Mouse (Mus musculus) adrenal gland, postnatal 4 days (tissue): Measurements from ENCODE around the gene Stxbp1. TPM values are rescaled to one million over a fixed set of nuclear protein-coding genes. Genes with fewer than 3 reads are reported as not detected.
A peak's percentile ranks its signal among the peaks of the same experiment; 100 is the strongest.

ENCODE experiments used
- DNase-seq, 2 experiments: peaks; one replicate each; pipeline ENCODE4 v3.0.0; 2021 to 2022; ENCODE audit warnings: low spot score in 2 of 2, mixed read lengths in 2 of 2
- long read RNA-seq, 2 experiments: library from polyadenylated mRNA; stranded (forward); transcript quantifications; one replicate each; pipeline ENCODE4 v2.0.0; 2021
- total RNA-seq, 2 experiments: library from RNA; stranded (reverse); gene quantifications; 2 replicates each; pipeline ENCODE4 v1.2.3; 2021

Gene Stxbp1
- 10 to 100 TPM; 42.5 to 48.7 TPM for total RNA-seq
- long read RNA-seq, experiment 1, transcript Stxbp1-201 (19 exons, 3,892 nt): major isoform, 13 of 27 reads
- long read RNA-seq, experiment 1, partial matches to known transcripts: 4 of 27 reads
- long read RNA-seq, experiment 1, other reads (novel, unspliced or antisense): 8 of 27 reads
- long read RNA-seq, experiment 2, transcript Stxbp1-201 (19 exons, 3,892 nt): major isoform, 11 of 25 reads
- long read RNA-seq, experiment 2, partial matches to known transcripts: 7 of 25 reads
- long read RNA-seq, experiment 2, other reads (novel, unspliced or antisense): 7 of 25 reads

DNA sequence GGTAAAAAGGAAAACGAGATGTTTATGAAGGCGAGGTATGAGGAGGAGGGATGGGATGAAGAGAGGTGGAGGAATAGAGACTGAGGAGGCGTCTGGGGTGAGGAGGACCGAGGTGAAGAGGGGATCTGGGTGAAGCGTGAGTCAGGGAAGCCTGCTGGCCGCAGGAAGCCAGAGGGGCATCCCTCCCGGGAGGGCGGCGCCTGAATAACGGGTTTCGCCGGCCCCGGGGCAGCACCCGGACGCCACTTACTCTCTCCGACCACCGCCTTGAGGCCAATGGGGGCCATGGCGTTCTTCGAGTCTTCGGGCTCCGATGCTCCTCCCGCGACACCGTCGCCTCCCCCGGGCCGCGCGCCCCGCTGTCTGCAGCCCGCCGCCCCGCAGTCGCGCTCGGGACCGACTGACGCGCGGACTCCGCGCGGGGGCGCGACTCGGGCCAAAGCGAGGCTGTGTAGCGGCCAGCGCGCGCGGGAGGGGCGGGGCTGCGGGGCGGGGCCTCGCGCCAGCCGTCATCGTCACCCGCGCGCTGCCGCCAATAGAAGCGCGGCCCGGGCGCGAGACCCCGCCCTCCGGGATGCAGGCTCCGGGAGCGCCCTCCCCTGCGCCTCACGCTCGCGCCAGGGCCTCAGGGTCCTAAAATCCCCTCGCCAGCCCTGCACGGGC, at the start of gene Stxbp1:
Gene Stxbp1 (minus strand): TSS at position 441 of the 663 bp plus-strand sequence.
- DNase-seq: peak; percentile 80 to 88

DNA sequence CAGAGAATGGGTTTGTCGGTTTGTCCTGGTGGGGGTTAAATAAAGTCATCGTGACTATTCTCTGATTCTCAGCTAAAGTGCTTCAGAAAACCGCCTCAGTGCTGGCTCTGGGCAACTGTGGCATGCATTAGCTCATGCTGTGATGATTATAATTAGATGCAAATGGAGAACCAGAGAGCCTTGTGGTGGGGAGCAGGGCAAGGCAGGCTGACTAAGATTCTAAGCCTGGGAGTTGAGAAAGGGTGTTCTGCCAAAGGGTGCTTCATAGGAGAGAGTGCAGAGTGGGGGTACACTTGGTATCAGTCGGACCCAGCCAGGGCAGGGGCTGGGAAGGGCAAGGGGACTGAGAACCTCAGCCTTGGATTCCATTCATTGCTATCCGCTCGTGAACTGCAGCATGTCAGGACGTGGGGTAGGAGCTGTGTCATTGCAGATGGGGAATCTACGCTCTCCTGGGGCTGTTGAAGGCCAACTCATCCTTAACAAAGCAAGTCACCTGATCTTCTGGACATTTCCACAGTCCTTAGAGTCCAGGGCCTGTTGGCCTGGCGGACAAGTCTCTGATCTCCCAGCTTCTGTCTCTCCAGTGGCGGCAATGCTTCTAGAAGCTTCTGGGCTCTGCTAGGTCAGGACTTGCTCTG, 49.6 kb upstream of the Stxbp1 start:
- DNase-seq: no peak

DNA sequence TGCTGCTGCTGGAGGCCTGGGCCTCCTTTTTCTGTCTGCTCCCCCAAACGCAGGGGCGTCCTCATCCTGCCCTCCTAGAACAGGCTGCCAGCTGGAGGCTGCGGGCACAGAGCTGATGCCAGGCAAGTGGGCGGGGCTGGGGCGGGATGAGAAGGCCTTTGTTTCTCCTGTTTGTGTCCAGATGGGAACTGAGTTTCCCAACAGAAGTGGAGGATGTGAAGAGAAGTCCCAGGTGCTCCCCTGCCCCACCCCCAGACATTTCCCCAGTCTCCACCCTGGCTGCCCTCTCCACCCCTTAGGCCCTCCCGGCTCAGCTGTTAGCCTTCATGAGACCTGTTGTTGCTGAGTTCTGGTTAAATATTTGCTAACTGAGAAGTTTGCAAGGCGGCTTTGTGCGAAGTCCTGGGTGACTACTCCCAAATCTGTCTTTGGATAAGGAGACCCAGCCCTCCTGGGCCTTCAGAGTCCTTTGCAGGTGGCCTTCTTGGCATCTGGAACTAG, 48.6 kb upstream of the Stxbp1 start:
- no peak for DNase-seq

DNA sequence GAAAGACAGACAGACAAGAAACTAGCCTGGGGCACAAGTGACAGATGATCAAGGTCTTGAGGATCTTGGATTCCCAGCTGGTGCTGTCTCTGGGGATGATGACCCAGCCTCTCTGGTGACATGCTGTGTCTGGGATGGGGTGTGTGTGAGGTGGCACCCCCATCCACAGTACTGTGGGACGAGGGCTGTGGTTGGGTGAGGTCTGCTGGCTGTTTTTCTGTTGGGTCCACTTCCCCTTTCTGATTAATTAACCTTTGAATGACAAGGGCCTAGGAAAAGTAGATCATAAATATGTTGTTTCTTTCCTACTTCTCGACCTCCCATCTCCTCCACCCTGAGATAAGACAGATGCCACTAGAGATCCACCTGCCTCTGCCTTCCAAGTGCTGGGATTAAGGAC, 47.1 kb upstream of the Stxbp1 start:
- DNase-seq: no peak

DNA sequence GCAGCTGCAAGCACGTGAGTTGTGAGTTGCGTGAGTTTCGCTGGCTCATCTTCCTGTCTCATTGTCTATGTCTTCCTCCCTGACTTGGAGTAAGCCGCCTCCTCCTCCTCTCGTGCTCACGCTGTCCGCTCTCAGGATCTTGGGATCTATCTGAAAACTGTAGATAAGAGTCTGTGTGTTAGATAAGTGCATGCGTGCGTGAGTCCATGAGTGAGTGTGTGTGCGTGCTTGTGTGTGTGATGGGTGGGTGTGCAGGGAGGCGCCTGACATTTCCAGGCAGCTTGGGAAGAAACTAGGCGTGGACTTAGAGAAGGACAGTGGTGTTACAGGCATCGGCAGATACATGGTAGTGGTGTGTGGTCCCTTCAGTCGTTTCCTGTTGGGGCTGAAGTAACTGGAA, 45.4 kb upstream of the Stxbp1 start:
- DNase-seq: no peak

DNA sequence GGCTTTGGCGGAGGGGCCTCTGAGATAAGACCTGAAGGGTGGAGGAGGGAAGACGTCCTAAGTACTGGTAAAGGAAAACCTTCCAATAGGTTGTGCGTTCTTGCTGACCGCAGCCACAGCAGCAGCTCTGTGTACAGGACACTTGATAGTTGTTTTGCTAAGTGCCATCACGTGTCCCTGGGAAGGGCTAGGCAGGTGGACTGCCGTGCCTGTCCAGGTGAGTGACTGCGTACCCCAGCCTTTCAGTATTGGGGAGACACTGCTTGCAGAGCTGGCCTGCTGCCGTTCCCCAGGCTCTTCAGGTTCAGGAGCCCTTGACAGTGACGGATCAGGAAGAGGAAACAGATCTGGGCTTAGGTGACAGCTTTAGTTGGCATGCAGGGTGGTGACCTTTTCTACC, 44.2 kb upstream of the Stxbp1 start:
- no peak for DNase-seq

DNA sequence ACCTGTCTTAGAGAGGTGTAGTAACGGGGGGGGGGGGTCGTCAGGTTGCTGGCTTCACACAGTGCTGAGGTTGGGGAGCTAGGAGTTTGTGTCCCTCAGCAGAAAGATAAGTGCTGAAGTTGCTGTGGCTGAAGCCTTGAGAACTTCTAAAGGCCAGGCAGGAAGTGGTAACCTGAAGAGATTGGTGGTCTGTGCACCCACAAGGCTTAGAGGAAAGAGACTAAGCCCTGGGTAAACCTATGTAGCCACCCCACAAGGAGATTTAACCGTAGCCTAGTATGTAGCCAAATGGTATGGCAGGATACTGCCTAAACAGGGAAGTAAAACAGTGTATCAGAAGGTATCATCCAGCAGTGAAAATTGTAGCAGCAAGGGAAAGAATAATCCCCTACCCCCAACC, 43.2 kb upstream of the Stxbp1 start:
- DNase-seq: no peak

DNA sequence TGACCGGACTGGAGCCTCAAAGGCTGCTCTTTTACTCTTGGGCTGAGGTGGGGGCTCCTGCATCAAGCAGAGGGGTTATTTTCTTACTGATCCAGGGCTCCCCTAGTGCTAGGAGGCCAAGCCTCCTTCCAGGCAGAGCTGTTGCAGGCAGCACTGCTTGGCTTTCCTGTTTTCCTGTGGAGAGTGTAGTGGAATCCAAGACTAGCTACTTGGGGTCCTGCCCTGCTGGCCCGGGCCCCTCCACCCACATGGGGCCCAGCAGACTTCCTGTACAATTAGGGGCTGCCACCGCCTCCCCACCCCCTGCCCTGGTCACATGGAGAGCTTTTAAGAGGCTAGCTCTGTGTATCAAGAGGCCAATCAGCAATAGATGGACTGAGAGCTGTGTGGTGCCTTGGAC, 41.5 kb upstream of the Stxbp1 start:
- no peak for DNase-seq

DNA sequence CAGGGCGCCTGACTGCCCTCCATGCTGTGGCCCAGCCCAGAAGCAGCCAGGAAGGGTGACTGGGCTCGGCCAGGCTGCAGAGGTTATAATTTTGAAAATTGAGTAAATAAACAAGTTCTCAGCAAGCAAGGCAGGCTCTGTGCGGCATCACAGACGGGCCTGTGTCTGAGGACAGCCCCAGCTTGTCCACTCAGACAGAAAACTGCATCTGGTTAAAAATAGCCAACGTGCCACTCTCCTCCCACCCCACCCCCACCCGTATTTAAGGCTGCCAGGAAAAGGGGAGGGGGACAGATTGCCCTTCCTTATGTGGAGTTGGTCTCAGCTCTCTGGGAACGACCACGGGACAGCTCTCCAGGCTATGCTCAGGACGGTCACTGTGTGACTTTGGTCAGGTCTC, 41.0 kb upstream of the Stxbp1 start:
- DNase-seq: no peak

DNA sequence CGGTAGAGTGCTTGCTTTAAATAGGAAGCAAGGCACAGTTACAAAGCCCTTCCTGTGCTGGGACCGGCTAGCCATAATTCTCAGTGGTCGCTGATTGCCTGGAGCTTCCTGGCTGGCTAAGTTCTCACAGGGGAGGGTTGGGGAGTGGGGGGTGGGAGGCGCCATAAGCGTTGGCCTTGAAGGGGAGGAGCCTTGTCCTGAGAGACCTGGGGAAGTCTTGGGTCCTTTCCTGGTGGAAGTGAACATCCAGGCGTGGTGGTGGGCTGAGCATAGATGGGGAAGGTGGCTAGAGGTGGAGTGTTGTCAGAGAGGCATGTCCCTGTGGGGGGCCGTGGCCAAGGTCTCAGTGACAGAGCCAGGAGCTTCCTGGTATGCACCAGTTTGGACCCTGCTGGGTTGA, 37.7 kb upstream of the Stxbp1 start:
- no peak for DNase-seq

DNA sequence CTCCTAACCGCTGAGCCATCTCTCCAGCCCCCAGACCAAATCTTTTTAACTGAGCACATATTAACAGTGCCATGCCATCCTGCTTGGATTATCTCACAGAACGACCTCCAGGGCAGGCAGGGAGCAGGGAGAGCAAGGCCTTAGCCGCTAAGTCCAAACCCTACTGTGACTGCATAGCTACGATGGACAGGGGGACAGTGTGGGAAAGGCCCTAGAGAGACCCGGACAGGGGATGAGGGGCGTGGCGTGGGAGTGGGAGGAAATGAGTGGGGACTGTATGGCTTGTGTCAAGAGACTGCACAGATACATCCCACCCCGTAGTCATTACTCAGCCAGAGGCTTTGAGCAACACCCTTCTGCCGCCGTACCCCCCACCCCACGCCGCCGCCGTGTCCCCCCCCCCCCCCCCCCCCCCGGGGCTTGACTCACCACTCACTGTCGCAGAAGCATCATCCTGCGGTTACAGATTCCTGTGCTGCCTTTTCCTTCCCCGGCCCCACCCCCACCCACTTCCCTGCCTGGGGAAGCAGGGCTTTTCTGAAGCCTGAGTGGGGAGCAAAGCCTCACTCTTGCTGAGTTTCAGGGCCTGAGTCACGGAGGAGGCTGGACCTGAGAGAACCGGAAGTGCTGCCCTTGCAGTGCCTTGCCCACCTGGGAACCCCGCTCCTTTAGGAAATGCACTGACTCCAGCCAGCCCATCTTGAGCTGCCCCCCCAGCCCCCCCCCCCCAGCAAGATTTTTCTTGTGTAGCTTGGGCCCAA, 35.4 kb upstream of the Stxbp1 start:
- DNase-seq: no peak

DNA sequence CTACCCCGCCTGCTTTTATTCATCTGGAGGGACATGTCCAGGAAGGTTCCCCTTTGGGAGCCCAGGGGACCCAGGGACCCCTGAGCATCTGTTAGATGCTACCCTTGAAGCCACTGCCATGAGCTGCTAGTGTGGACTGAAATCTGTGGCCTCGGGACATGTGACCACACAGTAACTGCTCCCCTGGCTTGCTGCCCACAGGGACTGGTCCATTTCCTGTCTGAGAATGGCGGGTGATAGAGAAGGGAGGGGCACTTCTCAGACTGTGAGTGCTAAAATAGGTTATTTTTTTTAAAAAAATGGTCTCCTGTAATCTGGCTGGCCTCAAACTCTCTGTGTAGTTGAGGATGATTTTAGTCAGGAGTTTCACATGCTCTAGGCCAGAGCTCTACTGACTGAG, 34.7 kb upstream of the Stxbp1 start:
- DNase-seq: peak in 1 of 2 experiments; percentile 54

DNA sequence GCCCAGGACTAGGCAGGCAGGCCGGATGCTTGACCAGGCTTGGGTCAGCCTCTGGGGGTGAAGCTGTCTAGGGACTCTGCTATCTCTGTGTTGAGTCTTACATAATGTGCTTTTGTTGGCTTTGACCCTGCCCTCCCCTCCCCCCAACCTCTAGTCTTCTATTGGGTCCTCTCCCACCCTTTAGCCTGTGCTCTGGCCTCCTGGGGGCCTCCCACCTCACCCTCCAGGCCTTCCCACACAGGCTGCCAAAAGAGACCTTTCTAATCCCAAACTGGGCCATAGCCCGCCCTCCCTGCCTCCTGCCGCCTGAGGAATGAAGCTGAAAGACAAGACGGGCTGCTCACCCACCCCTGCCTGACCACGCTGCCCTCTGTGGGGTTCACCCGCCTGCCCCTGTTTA, 34.0 kb upstream of the Stxbp1 start:
- DNase-seq: no peak

DNA sequence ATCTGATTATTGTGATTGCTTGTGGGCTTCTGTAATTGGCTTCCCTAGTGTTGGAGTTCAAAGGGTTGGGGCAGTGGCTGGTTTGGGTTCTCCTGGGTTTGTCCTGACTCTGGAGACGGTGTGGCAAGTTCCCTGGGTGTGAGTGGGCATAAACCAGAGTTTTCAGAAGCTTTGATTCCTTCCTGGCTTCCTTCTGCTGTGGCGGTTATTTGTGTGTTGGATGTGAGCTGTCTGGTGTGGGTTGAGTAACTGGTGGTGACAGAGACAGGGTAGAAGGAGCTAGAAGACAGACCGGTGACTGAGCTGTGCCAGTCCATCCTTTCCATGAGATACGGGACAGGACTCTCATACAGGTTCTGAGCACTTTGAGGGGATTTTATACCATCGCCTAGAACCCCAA, 32.5 kb upstream of the Stxbp1 start:
- DNase-seq: no peak

DNA sequence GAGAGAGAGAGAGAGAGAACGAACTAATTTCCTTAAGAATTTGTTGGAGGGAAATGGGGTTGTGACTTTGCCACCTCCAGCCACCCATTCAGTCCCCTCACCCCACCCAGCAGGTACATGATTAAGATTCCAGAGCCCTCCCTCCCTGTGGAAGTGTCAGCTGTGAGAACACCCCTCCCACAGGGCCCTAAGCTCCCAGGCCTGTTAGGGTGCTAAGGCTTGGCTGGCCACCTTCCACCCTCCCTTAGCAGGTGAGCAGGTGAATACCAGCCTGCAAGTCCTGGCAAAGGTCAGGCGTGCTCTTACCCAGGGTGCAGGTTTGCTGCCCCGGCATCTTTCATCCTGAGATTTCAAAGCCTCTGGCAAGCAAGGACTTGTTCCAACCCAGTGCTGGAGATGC, 31.4 kb upstream of the Stxbp1 start:
- no peak for DNase-seq

DNA sequence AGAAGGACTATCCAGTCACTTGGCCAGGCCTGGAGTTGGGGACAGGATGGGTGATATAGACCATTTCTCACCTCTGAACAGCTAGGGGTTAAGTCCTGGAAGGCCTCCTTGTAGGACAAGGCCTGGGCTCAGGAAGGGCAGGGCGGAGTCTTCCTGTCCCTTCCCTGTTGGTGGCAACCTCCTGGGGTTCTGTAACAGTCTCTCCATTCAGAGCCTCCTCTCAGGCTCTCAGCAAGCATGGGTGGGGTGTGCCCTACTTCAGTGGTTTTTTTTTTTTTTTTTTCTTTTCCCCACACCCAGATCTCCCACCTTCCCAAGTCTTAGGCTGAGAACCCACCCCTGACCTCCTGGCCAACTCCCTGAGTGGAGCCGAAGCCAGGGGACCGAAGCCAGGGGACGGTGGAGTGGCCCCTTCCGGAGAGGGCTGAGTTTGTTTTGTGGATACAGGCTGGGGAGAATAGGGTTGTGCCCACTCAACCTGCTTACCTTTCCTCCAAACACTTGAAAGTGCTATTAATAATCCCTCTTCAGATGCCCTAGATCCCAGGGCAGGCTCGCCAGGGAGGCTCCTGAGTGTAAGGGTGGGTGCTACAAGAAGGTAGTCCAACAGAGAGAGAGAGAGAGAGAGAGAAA, 30.8 kb upstream of the Stxbp1 start:
- no peak for DNase-seq

DNA sequence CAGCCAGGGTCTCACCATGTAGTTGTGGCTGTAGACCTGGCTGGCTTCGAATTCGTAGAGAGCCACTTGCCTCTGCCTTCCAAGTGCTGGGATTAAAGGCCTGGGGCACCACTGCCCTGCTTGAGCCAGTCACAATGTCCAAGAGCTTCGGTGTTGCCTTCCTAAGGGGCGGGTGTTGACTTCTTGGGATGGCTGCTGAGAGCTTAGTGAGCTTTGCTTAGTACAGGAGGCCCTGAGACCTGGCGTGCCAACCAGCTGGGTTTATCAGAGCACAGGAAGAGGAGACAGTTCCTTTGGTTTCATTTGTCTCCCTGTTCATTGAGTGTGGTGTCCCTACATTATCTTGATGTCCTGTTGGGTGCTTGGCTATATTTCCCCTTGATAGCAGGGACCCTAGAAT, 30.3 kb upstream of the Stxbp1 start:
- no peak for DNase-seq

DNA sequence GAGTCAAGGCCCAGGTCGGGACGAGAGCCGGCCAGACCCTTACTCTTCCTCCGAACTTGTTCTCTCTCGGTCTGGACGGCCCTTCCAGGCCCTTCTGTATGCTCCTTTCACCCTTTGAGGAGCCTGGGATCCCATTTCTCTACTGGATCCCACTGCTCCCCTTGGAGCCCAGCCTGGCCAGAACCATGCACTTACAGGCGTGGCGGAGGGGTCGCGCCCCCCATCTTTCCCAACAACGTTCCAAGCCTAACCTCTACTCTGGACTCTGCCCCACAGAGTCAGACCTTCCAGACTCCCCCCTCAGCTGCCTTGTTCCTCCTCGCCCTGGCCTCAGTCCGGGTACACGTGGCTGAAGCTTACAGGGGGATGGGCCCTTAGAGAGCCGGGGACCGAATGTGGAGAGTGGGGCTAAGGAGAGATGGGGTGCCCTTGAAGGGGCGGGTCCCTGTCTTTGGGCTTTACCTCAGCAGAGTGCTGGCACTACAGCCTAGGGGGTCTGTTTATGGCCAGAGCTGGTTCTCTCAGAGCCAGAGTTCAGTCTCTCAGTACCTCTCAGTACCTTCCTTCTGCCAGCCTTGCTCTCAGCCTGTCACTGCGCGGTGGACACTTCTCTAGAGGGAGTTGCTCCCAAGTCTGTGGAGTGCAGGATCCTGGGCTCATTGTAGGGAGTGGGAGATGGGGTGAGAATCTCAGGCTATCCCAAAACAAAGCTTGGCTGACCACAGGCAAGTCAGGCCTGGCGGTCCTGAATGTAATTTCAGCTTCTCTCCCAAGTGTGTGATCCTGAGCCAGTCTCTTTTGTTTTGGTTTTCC, 29.7 kb upstream of the Stxbp1 start:
- no peak for DNase-seq

DNA sequence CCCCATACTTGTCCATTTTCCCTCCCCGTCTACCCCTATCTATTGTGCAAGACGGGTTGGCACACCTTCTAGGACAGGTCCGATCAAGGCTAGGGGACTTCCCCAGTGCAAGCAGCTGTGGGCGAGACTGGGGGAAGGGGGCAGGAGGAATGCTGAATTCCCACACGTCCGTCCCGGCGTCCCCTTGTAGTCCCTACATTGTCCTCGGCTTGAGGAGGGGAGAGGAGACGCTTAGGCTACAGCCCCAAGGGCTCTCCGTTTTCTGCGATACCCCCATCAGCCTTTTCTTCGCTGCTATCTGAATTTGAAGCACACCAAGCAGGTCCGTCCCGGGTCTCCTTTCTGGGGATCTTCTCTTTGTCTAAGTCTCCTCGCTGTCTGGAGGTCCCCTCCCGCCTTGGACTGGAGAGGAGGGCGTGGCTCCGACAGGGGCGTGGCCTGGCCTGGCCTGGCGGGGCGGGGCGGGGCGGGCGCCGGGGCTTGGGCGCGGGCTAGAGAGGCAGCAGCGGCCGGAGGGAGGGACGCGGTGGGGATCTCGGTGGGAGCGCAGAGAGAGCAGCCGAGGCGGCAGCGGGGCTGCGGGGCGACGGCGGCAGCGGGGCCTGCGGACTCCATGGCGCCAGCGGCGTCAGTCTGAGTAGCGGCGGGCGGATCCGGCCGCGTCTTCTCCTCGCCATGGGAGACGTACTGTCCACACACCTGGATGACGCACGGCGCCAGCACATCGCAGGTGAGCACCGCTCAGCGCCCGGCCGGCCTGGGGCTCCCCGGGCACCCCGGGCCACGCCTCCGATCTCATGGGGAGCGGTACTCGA, 28.8 kb upstream of the Stxbp1 start, which contains the start of gene Fam129b:
Gene Fam129b (plus strand): TSS at position 440 of the 815 bp plus-strand sequence.
- peak; percentile 56 to 75 for DNase-seq
